Mouse (Mus musculus) midbrain, postnatal 0 days (tissue): ENCODE data around the gene Olfr1338. TPM values are rescaled to one million over a fixed set of nuclear protein-coding genes. Genes with fewer than 3 reads are reported as not detected.

Source experiments
- ATAC-seq: fragments of 200-750 bp; cut with Nextera tagmentation; 2 replicates; pipeline ENCODE4 v1.8.0; 2017; ENCODE audit warnings: moderate number of reproducible peaks, mild to moderate bottlenecking, moderate TSS enrichment, moderate library complexity; ENCODE audit not compliant: low FRiP score
- DNase-seq: peaks from one replicate; pipeline ENCODE4 v3.0.0-alpha.2; 2015; ENCODE audit warnings: low spot score
- H3K27ac ChIP-seq: fragments of 300-500 bp; sonication (generic); 2 replicates; pipeline ENCODE4 v1.5.1; 2014; ENCODE audit warnings: low read depth, mild to moderate bottlenecking, low read length, mixed read lengths
- H3K27me3 ChIP-seq: fragments of 300-500 bp; sonication (generic); 2 replicates; pipeline ENCODE4 v1.6.1; 2014; ENCODE audit warnings: low read length, control low read depth, mixed read lengths; ENCODE audit not compliant: insufficient read depth
- H3K36me3 ChIP-seq: fragments of 300-500 bp; sonication (generic); 2 replicates; pipeline ENCODE4 v1.6.1; 2014; ENCODE audit warnings: low read length, control low read depth, mixed read lengths; ENCODE audit not compliant: insufficient read depth
- H3K4me1 ChIP-seq: fragments of 300-500 bp; sonication (generic); 2 replicates; pipeline ENCODE4 v1.6.1; 2014; ENCODE audit warnings: mild to moderate bottlenecking, control low read depth, antibody characterized with exemption, low read length, mixed read lengths; ENCODE audit not compliant: insufficient read depth
- H3K4me2 ChIP-seq: fragments of 300-500 bp; sonication (generic); 2 replicates; pipeline ENCODE4 v1.6.1; 2014; ENCODE audit warnings: low read depth, mild to moderate bottlenecking, low read length, mixed read lengths; ENCODE audit not compliant: poor library complexity, severe bottlenecking
- H3K4me3 ChIP-seq: fragments of 300-500 bp; sonication (generic); 2 replicates; pipeline ENCODE4 v1.5.1; 2014; ENCODE audit warnings: low read depth, mild to moderate bottlenecking, low read length, moderate library complexity
- H3K9ac ChIP-seq: fragments of 300-500 bp; sonication (generic); replicated peaks from 2 replicates; pipeline ENCODE4 v1.6.1; 2014; ENCODE audit warnings: mild to moderate bottlenecking, low read length, moderate library complexity, mixed read lengths; ENCODE audit not compliant: poor library complexity, severe bottlenecking
- H3K9me3 ChIP-seq: fragments of 300-500 bp; sonication (generic); 2 replicates; pipeline ENCODE4 v1.6.1; 2016; ENCODE audit warnings: low read length, control low read depth
- CTCF ChIP-seq: IDR thresholded peaks from 2 replicates; pipeline ENCODE4 v1.5.1; 2016; ENCODE audit warnings: antibody characterized with exemption, mild to moderate bottlenecking
- WGBS: fragments of 180-500 bp; shearing (Covaris S2); extraction: QIAGEN DNeasy Blood & Tissue Kit; methylation state at CpG from one replicate; pipeline ENCODE4 v1.1.7; 2014; 5-methylcytosine and 5-hydroxymethylcytosine counted together
- polyA plus RNA-seq: library from polyadenylated mRNA; unstranded; fragments of >200 nt; fragmentation: Nextera tagmentation; extraction: Ambion mirVana; gene quantifications from 2 replicates; pipeline ENCODE4 v1.2.1, GENCODE M21; 2015
- total RNA-seq: library from RNA; depleted of rRNA; stranded (reverse); fragments of >200 nt; gene quantifications from 2 replicates; pipeline ENCODE4 v1.2.3, GENCODE M21; 2014; rRNA removed

Olfr1338 gene
- total and polyA plus RNA-seq, 2 experiments from 2014 or later, result not detected

DNA sequence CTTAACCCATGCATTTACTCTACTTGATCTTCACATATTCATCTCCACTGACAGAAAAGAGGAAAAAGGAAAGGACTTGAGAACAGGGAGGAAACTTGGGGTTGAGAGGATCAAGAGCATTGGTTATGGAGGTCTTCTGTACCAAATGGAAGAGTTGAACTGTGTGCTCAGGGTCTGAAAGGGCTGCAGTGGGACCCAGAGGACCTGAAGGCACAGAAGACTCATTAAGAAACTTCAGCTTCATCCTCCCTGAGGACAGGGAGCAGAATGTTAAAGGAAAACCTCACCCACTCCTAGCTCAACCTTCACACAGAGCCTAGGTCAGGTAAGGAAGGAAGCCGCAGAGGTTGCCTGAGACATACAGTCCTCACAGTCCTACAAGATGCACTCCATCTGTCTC lies 26.7 kb downstream of the Olfr1338 start, which contains the start of gene Olfr1339:
Olfr1339 (plus strand) TSS at position 301 of the 400 bp plus-strand sequence.
- WGBS, result 92% methylated on average over 1 of the region's 1 CpGs
- no peak within 1 kb of the TSS for H3K4me2 ChIP-seq
- DNase-seq, result no peak
- no peaks in the 10 kb centered on the region for H3K36me3 ChIP-seq
- H3K4me1 ChIP-seq, result no peaks in the 10 kb centered on the region
- ATAC-seq, result no peak
- H3K9ac ChIP-seq, result no peak within 1 kb of the TSS
- H3K27ac ChIP-seq, result no peak within 1 kb of the TSS
- no peak within 1 kb of the TSS for H3K4me3 ChIP-seq
- no peaks in the 10 kb centered on the region for H3K9me3 ChIP-seq
- TF ChIP-seq CTCF, result no peak
- no peaks in the 10 kb centered on the region for H3K27me3 ChIP-seq

DNA sequence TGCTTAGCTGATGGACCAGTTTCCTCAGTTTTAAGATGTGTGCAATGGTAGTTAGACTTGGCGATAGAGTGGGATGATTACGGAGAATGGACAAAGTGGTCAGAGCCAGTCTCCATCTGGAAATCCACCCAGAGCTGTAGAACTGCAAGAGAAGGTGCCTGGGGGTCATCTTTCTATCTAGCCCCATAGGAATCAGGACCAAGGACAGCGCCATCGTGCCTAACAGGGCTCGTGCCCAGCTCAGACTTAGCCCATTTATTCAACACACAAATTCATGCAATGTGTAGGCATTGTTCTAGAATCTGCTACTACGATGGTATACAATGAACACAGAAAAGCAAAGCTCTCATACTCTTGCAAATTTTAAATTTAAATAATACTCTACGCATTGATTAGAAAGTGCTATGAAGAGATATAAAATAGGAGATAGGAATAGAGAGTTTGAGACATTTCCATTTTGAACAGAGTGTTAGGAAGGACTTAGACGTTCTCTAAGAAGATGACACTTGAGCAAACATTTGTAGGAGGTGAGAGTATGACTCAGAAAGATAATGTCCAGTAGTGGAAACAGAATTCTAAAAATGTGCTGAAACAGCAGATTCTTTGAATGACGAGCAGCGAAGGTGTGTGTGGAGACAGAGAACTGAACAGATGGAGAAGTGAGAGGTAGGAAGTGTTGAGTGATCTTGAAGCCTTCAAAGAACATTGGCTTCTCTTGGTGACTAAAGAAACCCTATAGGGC lies 36.6 kb downstream of the Olfr1338 start:
- H3K9me3 ChIP-seq, result no peaks in the 10 kb centered on the region
- H3K4me2 ChIP-seq, result no peak overlapping the region
- H3K27me3 ChIP-seq, result no peaks in the 10 kb centered on the region
- TF ChIP-seq CTCF, result no peak
- H3K4me1 ChIP-seq, result no peaks in the 10 kb centered on the region
- ATAC-seq (no peak), DNase-seq (no peak)
- H3K4me3 ChIP-seq, result no peak overlapping the region
- H3K9ac ChIP-seq, result no peak overlapping the region
- 58% methylated on average over 10 of the region's 10 CpGs for WGBS
- H3K27ac ChIP-seq, result no peak overlapping the region
- no peaks in the 10 kb centered on the region for H3K36me3 ChIP-seq

DNA sequence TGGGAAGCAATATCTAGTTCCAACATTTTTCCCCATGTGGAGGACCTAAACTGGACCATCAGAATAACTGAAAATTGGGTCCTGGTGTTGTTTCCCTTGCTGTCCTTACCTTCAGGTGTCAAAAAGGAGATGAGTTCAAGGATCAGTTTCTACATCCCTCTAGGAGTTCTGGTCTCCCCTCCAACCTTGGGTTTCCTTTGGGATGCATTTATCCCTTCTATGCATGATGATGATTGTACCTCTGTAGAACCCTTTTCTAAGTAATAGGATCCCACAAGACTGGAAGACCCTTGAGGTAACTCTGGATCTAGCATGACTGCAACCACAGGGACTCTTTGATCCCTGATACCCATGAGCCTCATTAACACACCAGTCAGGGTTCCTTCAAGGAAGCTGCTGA lies 38.7 kb downstream of the Olfr1338 start, which contains the start of gene Olfr1340:
Olfr1340 (plus strand) TSS at position 301 of the 400 bp plus-strand sequence.
- Histone ChIP-seq H3K27ac (no peak within 1 kb of the TSS), H3K4me1 (no peaks in the 10 kb centered on the region), H3K9me3 (no peaks in the 10 kb centered on the region), H3K4me2 (no peak within 1 kb of the TSS), H3K27me3 (no peaks in the 10 kb centered on the region), H3K4me3 (no peak within 1 kb of the TSS), H3K36me3 (no peaks in the 10 kb centered on the region), H3K9ac (no peak within 1 kb of the TSS)
- no peak for TF ChIP-seq CTCF
- ATAC-seq (no peak), DNase-seq (no peak)

DNA sequence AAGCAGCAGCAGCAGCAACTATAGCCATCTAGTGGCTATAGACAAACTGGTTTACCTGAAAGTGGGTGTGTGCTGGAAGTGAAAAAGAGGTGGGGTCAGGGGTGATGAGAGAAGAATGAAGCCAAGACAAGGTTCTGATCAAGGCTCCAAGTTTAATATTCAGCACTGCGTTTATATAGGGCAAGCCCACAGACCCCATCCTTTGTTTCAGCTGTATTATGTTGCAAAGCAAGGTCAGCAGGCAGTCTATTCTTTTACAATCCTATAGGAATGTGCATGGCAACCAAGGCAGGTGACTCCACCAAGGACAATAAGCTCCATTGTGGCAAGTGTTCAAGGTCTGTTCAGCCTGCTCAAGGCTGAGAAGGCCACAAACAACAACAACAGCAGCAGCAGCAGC lies 46.9 kb downstream of the Olfr1338 start:
- TF ChIP-seq CTCF, result no peak
- H3K4me3 ChIP-seq, result no peak overlapping the region
- no peak for ATAC-seq
- no peak overlapping the region for H3K27ac ChIP-seq
- H3K36me3 ChIP-seq, result no peaks in the 10 kb centered on the region
- H3K27me3 ChIP-seq, result no peaks in the 10 kb centered on the region
- no peaks in the 10 kb centered on the region for H3K4me1 ChIP-seq
- H3K4me2 ChIP-seq, result no peak overlapping the region
- WGBS, result 15% methylated on average over 1 of the region's 1 CpGs
- H3K9ac ChIP-seq, result no peak overlapping the region
- DNase-seq, result no peak
- no peaks in the 10 kb centered on the region for H3K9me3 ChIP-seq

DNA sequence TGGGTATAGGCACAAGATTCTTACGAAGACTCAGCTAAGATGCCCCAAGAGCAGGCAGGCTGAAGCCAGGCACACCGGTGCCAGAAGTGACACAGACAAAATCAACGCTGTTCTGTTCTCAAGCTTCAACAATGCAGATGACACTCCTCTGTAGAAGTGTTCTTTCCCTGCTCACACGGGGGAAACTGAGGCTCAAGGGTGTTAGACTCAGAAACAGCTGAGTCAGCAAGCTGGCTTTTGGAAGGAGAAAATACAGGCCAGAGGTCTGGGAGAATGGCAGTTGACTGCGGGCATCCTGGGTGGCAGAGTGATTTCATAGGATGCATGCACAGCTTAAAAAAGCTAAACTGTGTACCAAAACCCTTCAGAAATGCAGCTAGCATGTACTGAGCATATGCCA lies 50.5 kb downstream of the Olfr1338 start:
- H3K36me3 ChIP-seq, result no peaks in the 10 kb centered on the region
- no peaks in the 10 kb centered on the region for H3K9me3 ChIP-seq
- no peak overlapping the region for H3K4me2 ChIP-seq
- DNase-seq (no peak), ATAC-seq (no peak)
- H3K27me3 ChIP-seq, result no peaks in the 10 kb centered on the region
- H3K4me3 ChIP-seq, result no peak overlapping the region
- WGBS, result 87% methylated on average over 5 of the region's 5 CpGs
- H3K4me1 ChIP-seq, result no peaks in the 10 kb centered on the region
- no peak overlapping the region for H3K27ac ChIP-seq
- no peak for TF ChIP-seq CTCF
- H3K9ac ChIP-seq, result no peak overlapping the region

DNA sequence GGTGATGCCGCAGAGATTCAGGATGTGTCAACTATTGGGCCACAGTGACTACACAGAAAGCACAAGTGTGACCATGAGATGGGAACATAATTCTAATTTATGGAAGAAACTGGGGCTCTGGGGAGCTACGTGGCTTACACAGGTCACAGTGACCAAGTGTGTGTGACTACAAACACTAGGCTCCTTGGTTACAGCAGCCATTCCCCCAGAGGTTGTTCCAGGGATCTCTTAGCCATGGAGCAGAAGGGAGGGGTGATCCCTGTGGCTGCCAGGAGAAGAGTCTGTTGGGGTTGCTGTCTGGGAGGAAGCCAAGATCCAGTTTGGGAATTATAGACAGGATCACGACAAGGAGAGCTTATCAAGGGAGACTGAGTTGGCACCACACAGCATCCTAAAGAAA lies 55.3 kb downstream of the Olfr1338 start, which contains the start of gene Olfr1341:
Olfr1341 (plus strand) TSS at position 301 of the 400 bp plus-strand sequence.
- no peak for ATAC-seq
- WGBS, result 80% methylated on average over 3 of the region's 3 CpGs
- Histone ChIP-seq H3K4me1 (no peaks in the 10 kb centered on the region), H3K27ac (no peak within 1 kb of the TSS), H3K9me3 (no peaks in the 10 kb centered on the region), H3K27me3 (no peaks in the 10 kb centered on the region), H3K4me2 (no peak within 1 kb of the TSS), H3K36me3 (no peaks in the 10 kb centered on the region), H3K4me3 (no peak within 1 kb of the TSS), H3K9ac (no peak within 1 kb of the TSS)
- DNase-seq, result no peak
- no peak for TF ChIP-seq CTCF

Other genes starting within 250 kb of the Olfr1338 start
- gene 2610528J11Rik, start 231.7 kb downstream of the Olfr1338 start, total RNA-seq, result not detected in 2 replicates
- not detected in 2 replicates for gene 2610528J11Rik, start 231.7 kb downstream of the Olfr1338 start, polyA plus RNA-seq
- 0.19 and 0.22 TPM in 2 replicates for gene Tmem125, start 214.7 kb downstream of the Olfr1338 start, total RNA-seq
- 0.14 and 0.23 TPM in 2 replicates for gene Tmem125, start 214.7 kb downstream of the Olfr1338 start, polyA plus RNA-seq
- 0.82 and 1.1 TPM in 2 replicates for gene Cfap57, start 138.0 kb downstream of the Olfr1338 start, total RNA-seq
- 1.4 TPM in 2 replicates for gene Cfap57, start 138.0 kb downstream of the Olfr1338 start, polyA plus RNA-seq
- gene Ebna1bp2, start 137.9 kb downstream of the Olfr1338 start, total RNA-seq, result 29.4 and 40.7 TPM in 2 replicates
- gene Ebna1bp2, start 137.9 kb downstream of the Olfr1338 start, polyA plus RNA-seq, result 76.7 and 83.8 TPM in 2 replicates
- not detected in 2 replicates for gene Olfr62, start 99.8 kb downstream of the Olfr1338 start, total RNA-seq
- gene Olfr62, start 99.8 kb downstream of the Olfr1338 start, polyA plus RNA-seq, result not detected in 2 replicates
- gene Olfr1342, start 66.0 kb downstream of the Olfr1338 start, total RNA-seq, result not detected in 2 replicates
- not detected in 2 replicates for gene Olfr1342, start 66.0 kb downstream of the Olfr1338 start, polyA plus RNA-seq
- not detected in 2 replicates for gene Olfr1341, start 55.2 kb downstream of the Olfr1338 start, total RNA-seq
- not detected in 2 replicates for gene Olfr1341, start 55.2 kb downstream of the Olfr1338 start, polyA plus RNA-seq
- not detected in 2 replicates for gene Olfr1340, start 38.6 kb downstream of the Olfr1338 start, total RNA-seq
- not detected in 2 replicates for gene Olfr1340, start 38.6 kb downstream of the Olfr1338 start, polyA plus RNA-seq
- not detected in 2 replicates for gene Olfr1339, start 26.6 kb downstream of the Olfr1338 start, total RNA-seq
- not detected in 2 replicates for gene Olfr1339, start 26.6 kb downstream of the Olfr1338 start, polyA plus RNA-seq
- gene Olfr1337, start 23.8 kb upstream of the Olfr1338 start, total RNA-seq, result not detected in 2 replicates
- not detected in 2 replicates for gene Olfr1337, start 23.8 kb upstream of the Olfr1338 start, polyA plus RNA-seq
- gene Olfr1335, start 51.2 kb upstream of the Olfr1338 start, total RNA-seq, result not detected in 2 replicates
- not detected in 2 replicates for gene Olfr1335, start 51.2 kb upstream of the Olfr1338 start, polyA plus RNA-seq
- gene Olfr1333, start 77.5 kb upstream of the Olfr1338 start, total RNA-seq, result not detected in 2 replicates
- not detected in 2 replicates for gene Olfr1333, start 77.5 kb upstream of the Olfr1338 start, polyA plus RNA-seq
- gene Olfr1331, start 105.9 kb upstream of the Olfr1338 start, total RNA-seq, result not detected in 2 replicates
- gene Olfr1331, start 105.9 kb upstream of the Olfr1338 start, polyA plus RNA-seq, result not detected in 2 replicates
- not detected in 2 replicates for gene Olfr1330, start 129.9 kb upstream of the Olfr1338 start, total RNA-seq
- gene Olfr1330, start 129.9 kb upstream of the Olfr1338 start, polyA plus RNA-seq, result not detected in 2 replicates
- not detected in 2 replicates for gene Olfr1329, start 158.7 kb upstream of the Olfr1338 start, total RNA-seq
- not detected in 2 replicates for gene Olfr1329, start 158.7 kb upstream of the Olfr1338 start, polyA plus RNA-seq
- not detected in 2 replicates for gene Olfr1328, start 179.9 kb upstream of the Olfr1338 start, total RNA-seq
- not detected in 2 replicates for gene Olfr1328, start 179.9 kb upstream of the Olfr1338 start, polyA plus RNA-seq
- gene Lao1, start 202.8 kb upstream of the Olfr1338 start, total RNA-seq, result 0.22 and 0.42 TPM in 2 replicates
- gene Lao1, start 202.8 kb upstream of the Olfr1338 start, polyA plus RNA-seq, result not detected in 2 replicates